Mouse (Mus musculus): ENCODE results near the gene Nutf2. TPM values are rescaled to one million over a fixed set of nuclear protein-coding genes. Genes with fewer than 3 reads are reported as not detected.
"Not testable (repeated sequence)": the region's sequence is repeated elsewhere in the genome, so short reads cannot be mapped to it uniquely, and the experiment has no call there.

Gene Nutf2
- polyA plus RNA-seq, 1 experiment from 2014 or later = 188 TPM

DNA sequence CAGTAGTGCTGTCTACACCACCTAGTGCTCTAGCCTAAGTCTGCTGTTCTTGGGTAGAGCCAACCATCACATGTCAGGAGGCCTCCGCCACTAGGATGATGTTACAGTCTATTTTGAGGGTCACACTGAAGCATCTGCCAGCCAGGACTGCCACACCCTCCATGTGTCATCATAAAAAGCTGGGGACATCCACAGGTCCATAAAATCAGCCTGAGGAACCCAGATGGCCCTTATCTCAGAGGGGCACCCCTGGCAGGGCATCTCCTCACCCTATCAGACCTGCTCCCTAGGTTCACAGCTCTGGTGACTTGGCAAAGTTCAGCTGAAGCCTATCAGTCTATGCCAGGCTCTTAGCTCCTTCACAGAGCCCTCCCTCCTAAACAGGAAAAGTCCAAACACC, 39.5 kb upstream of the Nutf2 start:
- WGBS = 95% methylated on average over 1 of the region's 1 CpGs
- no peak for DNase-seq (ENCODE audit: low spot score)
- H3K9ac ChIP-seq (ENCODE audit: low read depth, low read length) = no peak overlapping the region
- H3K27ac ChIP-seq = no peak overlapping the region
- H3K4me1 ChIP-seq (replicated peaks; ENCODE audit: insufficient read depth, low read length) = peaks cover 2% of the 10 kb centered on the region; the same call in 1 of the 2 replicates
- no peak for TF ChIP-seq CTCF (IDR thresholded peaks at IDR 0.05; ENCODE audit: low read depth)
- no peak overlapping the region for H3K4me2 ChIP-seq (ENCODE audit: low read length)
- H3K36me3 ChIP-seq (ENCODE audit: insufficient read depth, low read length) = peaks cover 18% of the 10 kb centered on the region
- ATAC-seq (replicated peaks; ENCODE audit: low FRiP score, low read depth) = no peak
- H3K27me3 ChIP-seq (ENCODE audit: insufficient read depth, low read length) = no peaks in the 10 kb centered on the region
- H3K4me3 ChIP-seq (replicated peaks; ENCODE audit: low read depth, low read length) = no peak overlapping the region
- no peaks in the 10 kb centered on the region for H3K9me3 ChIP-seq (replicated peaks; ENCODE audit: low read length)

DNA sequence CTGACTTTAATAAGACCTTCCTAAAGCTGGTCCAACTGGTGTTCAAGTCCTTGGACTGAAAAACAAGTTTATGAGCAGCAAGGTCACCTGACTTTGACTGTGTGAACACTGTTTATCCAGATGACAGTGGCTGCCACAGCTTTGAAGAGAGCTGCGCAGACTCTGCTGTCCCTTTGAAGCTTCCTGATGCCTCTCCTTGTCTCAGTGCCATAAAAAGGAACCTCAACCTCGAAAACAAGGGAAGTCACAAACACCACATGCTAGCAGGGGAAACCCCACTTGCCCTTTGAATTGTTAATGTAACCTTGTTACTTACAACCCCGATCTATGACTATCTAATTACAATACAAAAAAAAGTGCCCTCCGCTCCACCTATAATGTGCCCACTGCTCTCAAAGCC, 34.9 kb upstream of the Nutf2 start:
- DNase-seq (ENCODE audit: low spot score) = no peak
- no peak for ATAC-seq (replicated peaks; ENCODE audit: low FRiP score, low read depth)
- WGBS = 53% methylated on average over 4 of the region's 4 CpGs

DNA sequence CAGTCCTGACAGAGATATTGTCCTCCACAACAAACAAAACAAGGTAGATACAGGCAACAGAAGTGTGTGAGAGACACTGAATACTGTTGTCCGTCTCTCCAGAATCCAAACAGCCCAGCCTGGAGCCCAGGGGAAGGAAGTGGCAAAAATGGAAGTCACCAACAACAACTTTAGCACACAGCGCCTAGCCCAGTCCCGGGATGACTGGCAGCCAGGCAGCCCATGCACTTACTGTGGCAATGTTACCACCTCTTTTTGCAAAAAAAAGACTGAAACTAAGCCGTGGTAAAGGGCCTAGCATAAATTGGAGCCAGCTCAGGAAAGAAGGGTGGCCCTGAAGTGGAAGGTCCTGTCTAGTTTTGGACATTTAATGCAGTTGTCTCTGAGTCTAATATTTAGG, 34.0 kb upstream of the Nutf2 start:
- Histone ChIP-seq H3K4me1 (replicated peaks; ENCODE audit: insufficient read depth, low read length) (peaks cover 6% of the 10 kb centered on the region; the same call in 1 of the 2 replicates), H3K4me3 (replicated peaks; ENCODE audit: low read depth, low read length) (peak overlapping the region; percentile 89), H3K27ac (peak overlapping the region; percentile 38), H3K27me3 (ENCODE audit: insufficient read depth, low read length) (no peaks in the 10 kb centered on the region), H3K9ac (ENCODE audit: low read depth, low read length) (peak overlapping the region; percentile 87), H3K36me3 (ENCODE audit: insufficient read depth, low read length) (peaks cover 10% of the 10 kb centered on the region; the same call in 1 of the 2 replicates), H3K9me3 (replicated peaks; ENCODE audit: low read length) (no peaks in the 10 kb centered on the region), H3K4me2 (ENCODE audit: low read length) (peak overlapping the region; percentile 80)
- ATAC-seq (replicated peaks; ENCODE audit: low FRiP score, low read depth) = no peak
- WGBS = 3% methylated on average over 4 of the region's 4 CpGs
- DNase-seq (ENCODE audit: low spot score) = no peak
- TF ChIP-seq CTCF (IDR thresholded peaks at IDR 0.05; ENCODE audit: low read depth) = no peak

More for the DNA sequence above, 34.9 kb upstream of the Nutf2 start:
- TF ChIP-seq CTCF (IDR thresholded peaks at IDR 0.05; ENCODE audit: low read depth) = no peak
- Histone ChIP-seq H3K27me3 (ENCODE audit: insufficient read depth, low read length) (no peaks in the 10 kb centered on the region), H3K4me2 (ENCODE audit: low read length) (peak overlapping the region; percentile 80), H3K36me3 (ENCODE audit: insufficient read depth, low read length) (peaks cover 14% of the 10 kb centered on the region), H3K9ac (ENCODE audit: low read depth, low read length) (0 out of 2 replicates have a peak overlapping the region, but pooled peaks have one; percentile 87), H3K27ac (no peak overlapping the region), H3K9me3 (replicated peaks; ENCODE audit: low read length) (no peaks in the 10 kb centered on the region), H3K4me1 (replicated peaks; ENCODE audit: insufficient read depth, low read length) (peaks cover 6% of the 10 kb centered on the region; the same call in 1 of the 2 replicates), H3K4me3 (replicated peaks; ENCODE audit: low read depth, low read length) (peak overlapping the region; percentile 89; the same call in 1 of the 2 replicates)

DNA sequence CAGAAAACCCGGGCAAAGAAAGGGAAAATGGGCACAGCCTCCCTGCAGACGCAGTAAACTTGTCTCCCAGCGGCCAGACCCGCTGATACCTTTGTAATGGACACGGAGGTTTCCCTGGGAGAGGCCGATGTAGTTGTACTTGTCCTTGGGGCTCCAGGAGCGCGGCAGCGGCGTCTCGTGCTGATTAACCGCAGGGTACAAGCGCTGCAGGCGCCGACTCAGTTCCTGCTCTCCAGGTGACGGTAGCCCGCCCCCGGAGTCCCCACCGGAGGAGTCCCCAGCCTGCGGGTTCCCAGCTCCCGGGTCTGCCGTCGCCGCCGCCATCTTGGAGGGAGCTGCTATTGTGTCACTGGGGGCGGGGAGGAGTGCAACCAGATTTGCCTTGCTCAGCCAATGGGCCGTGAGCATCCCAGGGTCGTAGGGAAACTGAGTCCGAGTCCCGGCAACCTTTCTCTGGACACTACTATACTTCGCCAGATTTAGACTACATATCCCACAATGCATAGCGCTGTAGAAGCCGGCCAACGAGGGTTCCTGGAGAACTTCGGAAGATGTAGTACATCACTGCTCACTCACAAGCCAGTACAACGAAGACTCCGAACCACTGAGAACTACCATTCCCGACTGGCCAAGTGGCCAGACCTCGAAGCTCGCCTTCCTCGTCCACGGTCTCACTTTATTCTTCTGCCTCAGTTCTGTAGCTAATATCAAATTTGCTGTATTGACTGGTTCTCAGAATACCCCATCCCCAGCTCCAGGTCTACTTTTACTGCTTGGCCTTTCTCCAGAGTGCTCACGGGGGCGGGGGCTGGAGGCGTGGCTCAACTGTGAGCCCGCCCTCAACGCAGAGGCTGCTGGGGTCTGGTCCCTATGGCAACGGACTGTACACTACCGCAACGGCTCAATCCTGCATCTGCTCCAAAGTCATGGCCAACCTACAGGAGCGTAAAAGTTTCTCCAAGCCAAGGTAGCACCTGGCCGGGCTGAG, 33.2 kb upstream of the Nutf2 start, which contains the start of the genes Ranbp10 and Tsnaxip1:
TSS of gene Ranbp10 (minus strand) at position 490 of the 988 bp plus-strand sequence.
TSS of gene Tsnaxip1 (plus strand) at position 871 of the 988 bp plus-strand sequence.
- Histone ChIP-seq H3K9ac (ENCODE audit: low read depth, low read length) (peak within 1 kb of the TSS; percentile 87), H3K36me3 (ENCODE audit: insufficient read depth, low read length) (0 out of 2 replicates have a peak, but pooled peaks cover 7% of the 10 kb centered on the region), H3K27me3 (ENCODE audit: insufficient read depth, low read length) (no peaks in the 10 kb centered on the region), H3K27ac (peak within 1 kb of the TSS; percentile 56), H3K4me3 (replicated peaks; ENCODE audit: low read depth, low read length) (peak within 1 kb of the TSS; percentile 89), H3K4me2 (ENCODE audit: low read length) (peak within 1 kb of the TSS; percentile 80), H3K9me3 (replicated peaks; ENCODE audit: low read length) (no peaks in the 10 kb centered on the region), H3K4me1 (replicated peaks; ENCODE audit: insufficient read depth, low read length) (peaks cover 6% of the 10 kb centered on the region; the same call in 1 of the 2 replicates)
- DNase-seq (ENCODE audit: low spot score) (peak; percentile 100), ATAC-seq (replicated peaks; ENCODE audit: low FRiP score, low read depth) (peak; percentile 99)
- under 1% methylated on average over 52 of the region's 52 CpGs for WGBS
- no peak for TF ChIP-seq CTCF (IDR thresholded peaks at IDR 0.05; ENCODE audit: low read depth)

DNA sequence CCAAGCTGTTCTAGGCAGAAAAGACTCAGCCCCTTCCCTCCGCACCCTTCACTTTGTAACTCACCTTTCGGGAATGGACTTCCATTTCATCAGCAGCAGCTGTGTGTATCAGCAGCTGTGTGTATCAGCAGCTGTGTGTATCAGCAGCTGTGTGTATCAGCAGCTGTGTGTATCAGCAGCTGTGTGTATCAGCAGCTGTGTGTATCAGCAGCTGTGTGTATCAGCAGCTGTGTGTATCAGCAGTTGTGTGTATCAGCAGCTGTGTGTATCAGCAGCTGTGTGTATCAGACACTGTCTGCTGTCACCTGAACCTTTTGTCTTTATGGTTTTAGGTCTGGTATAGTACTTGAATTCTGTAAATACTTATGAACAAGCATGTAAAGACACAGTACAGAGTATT, 26.6 kb upstream of the Nutf2 start:
- not testable (repeated sequence) for H3K4me2 ChIP-seq (ENCODE audit: low read length); H3K9me3 ChIP-seq (replicated peaks; ENCODE audit: low read length); H3K4me3 ChIP-seq (replicated peaks; ENCODE audit: low read depth, low read length); H3K9ac ChIP-seq (ENCODE audit: low read depth, low read length); H3K4me1 ChIP-seq (replicated peaks; ENCODE audit: insufficient read depth, low read length); ATAC-seq (replicated peaks; ENCODE audit: low FRiP score, low read depth); H3K27me3 ChIP-seq (ENCODE audit: insufficient read depth, low read length); H3K27ac ChIP-seq; DNase-seq (ENCODE audit: low spot score); H3K36me3 ChIP-seq (ENCODE audit: insufficient read depth, low read length)
- 75% methylated on average over 2 of the region's 2 CpGs for WGBS

DNA sequence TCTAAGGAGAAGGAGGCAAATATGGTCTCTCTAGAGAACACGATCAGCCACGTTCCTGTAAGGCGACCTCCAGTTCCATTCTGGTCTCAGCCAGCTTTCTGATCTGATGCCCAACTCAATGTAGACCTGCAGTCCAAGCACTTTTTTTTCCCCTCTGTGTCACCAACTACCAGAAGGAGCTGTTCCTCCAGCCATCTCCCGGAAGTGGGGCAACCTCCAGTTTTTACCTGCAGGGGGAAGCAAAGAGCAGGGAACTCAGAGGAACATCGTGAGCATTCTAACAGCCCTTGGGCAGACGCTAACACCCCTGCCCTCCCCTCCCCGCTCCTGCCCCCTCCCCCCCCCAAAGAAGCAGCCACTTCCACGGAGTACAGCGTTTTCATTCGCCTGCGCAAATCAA, 25.1 kb upstream of the Nutf2 start:
- no peak overlapping the region for H3K27ac ChIP-seq
- peak; percentile 73 for TF ChIP-seq CTCF (IDR thresholded peaks at IDR 0.05; ENCODE audit: low read depth)
- peak; percentile 45 for DNase-seq (ENCODE audit: low spot score)
- no peaks in the 10 kb centered on the region for H3K4me1 ChIP-seq (replicated peaks; ENCODE audit: insufficient read depth, low read length)
- 29% methylated on average over 11 of the region's 11 CpGs for WGBS
- H3K9ac ChIP-seq (ENCODE audit: low read depth, low read length) = no peak overlapping the region
- no peaks in the 10 kb centered on the region for H3K36me3 ChIP-seq (ENCODE audit: insufficient read depth, low read length)
- no peak overlapping the region for H3K4me2 ChIP-seq (ENCODE audit: low read length)
- H3K27me3 ChIP-seq (ENCODE audit: insufficient read depth, low read length) = no peaks in the 10 kb centered on the region
- no peaks in the 10 kb centered on the region for H3K9me3 ChIP-seq (replicated peaks; ENCODE audit: low read length)
- no peak for ATAC-seq (replicated peaks; ENCODE audit: low FRiP score, low read depth)
- H3K4me3 ChIP-seq (replicated peaks; ENCODE audit: low read depth, low read length) = no peak overlapping the region
